Mouse (Mus musculus) olfactory bulb, adult 2 months (tissue): ENCODE measurements around the gene Itpr2.

Experiments used
- CTCF ChIP-seq: fragments of 200-500 bp; IDR thresholded peaks from 2 replicates; pipeline ENCODE4 v1.5.1; 2012; ENCODE audit warnings: low read depth, mild to moderate bottlenecking, low read length, moderate library complexity; ENCODE audit not compliant: insufficient read depth
- POLR2A ChIP-seq: fragments of 200-500 bp; IDR thresholded peaks from 2 replicates; pipeline ENCODE4 v1.6.1; 2012; ENCODE audit warnings: mild to moderate bottlenecking, low read depth, low read length, moderate library complexity; ENCODE audit not compliant: insufficient read depth

- TF ChIP-seq CTCF = no peak
- TF ChIP-seq POLR2A = no peak
These were observed 272.1 kb downstream of the Itpr2 start for GRCm38 (mm10) chr6:146229967-146230366.
